Comparison of ENCODE assay signal across 8 mouse cellular contexts in genomic region chr12:26411841-26412450, GRCm38 (mm10). TPM values are rescaled to one million over a fixed set of nuclear protein-coding genes. Genes with fewer than 3 reads are reported as not detected.
DNase-seq lines count a peak whose midpoint lies in the region; ATAC-seq and TF ChIP-seq lines count a peak whose summit lies in the region.

No protein-coding gene starts in this region.

- no peak overlapping the region for H3K27ac ChIP-seq in heart, postnatal 0 days (ENCODE audit: low read depth)
- H3K27ac ChIP-seq in heart, embryonic 10.5 days, result no peak overlapping the region
- H3K27ac ChIP-seq in stomach, embryonic 16.5 days (ENCODE audit: low read length), result no peak overlapping the region
- H3K27ac ChIP-seq in stomach, postnatal 0 days (replicated peaks), result no peak overlapping the region
- no peak overlapping the region for H3K27ac ChIP-seq in limb, embryonic 13.5 days

- H3K9ac ChIP-seq in heart, postnatal 0 days (replicated peaks; ENCODE audit: low read depth, low read length), result no peak overlapping the region
- H3K9ac ChIP-seq in stomach, embryonic 16.5 days (ENCODE audit: low read length), result no peak overlapping the region
- H3K9ac ChIP-seq in stomach, postnatal 0 days (ENCODE audit: low read length), result no peak overlapping the region
- H3K9ac ChIP-seq in limb, embryonic 13.5 days, result peak overlapping the region; percentile 98

- no peak for ATAC-seq in heart, postnatal 0 days (ENCODE audit: insufficient read depth, low read depth)
- ATAC-seq in stomach, embryonic 16.5 days (ENCODE audit: insufficient read depth, low FRiP score), result no peak
- no peak for ATAC-seq in stomach, postnatal 0 days (ENCODE audit: low FRiP score, low TSS enrichment)
- no peak for ATAC-seq in limb, embryonic 13.5 days (ENCODE audit: low FRiP score, low read depth)

- no peak for TF ChIP-seq EP300 in heart, postnatal 0 days (IDR thresholded peaks at IDR 0.05; ENCODE audit: low read depth)
- TF ChIP-seq EP300 in stomach, postnatal 0 days (optimal IDR thresholded peaks at IDR 0.05), result no peak

- WGBS in heart, postnatal 0 days, result 35% methylated on average over 10 of the region's 10 CpGs
- WGBS in heart, embryonic 10.5 days, result 57% methylated on average over 10 of the region's 10 CpGs
- WGBS in stomach, embryonic 16.5 days, result 71% methylated on average over 10 of the region's 10 CpGs
- WGBS in stomach, postnatal 0 days, result 66% methylated on average over 10 of the region's 10 CpGs
- 60% methylated on average over 10 of the region's 10 CpGs for WGBS in limb, embryonic 13.5 days

- no peak overlapping the region for H3K4me3 ChIP-seq in heart, postnatal 0 days (ENCODE audit: low read depth, low read length)
- no peak overlapping the region for H3K4me3 ChIP-seq in heart, embryonic 10.5 days
- H3K4me3 ChIP-seq in stomach, embryonic 16.5 days (replicated peaks; ENCODE audit: low read length), result no peak overlapping the region; the same call in 1 of the 2 replicates
- H3K4me3 ChIP-seq in stomach, postnatal 0 days (ENCODE audit: low read depth, low read length), result no peak overlapping the region
- H3K4me3 ChIP-seq in limb, embryonic 13.5 days, result peak overlapping the region; percentile 88

- no peak for DNase-seq in heart, postnatal 0 days (ENCODE audit: low spot score)
- no peak for DNase-seq in heart, embryonic 10.5 days (ENCODE audit: low spot score)
- DNase-seq in stomach, postnatal 0 days (ENCODE audit: low spot score), result no peak
- DNase-seq in MN1 (ENCODE audit: low spot score), result no peak
- no peak for DNase-seq in cerebellum, adult 11 months
- DNase-seq in spleen, postnatal 10 days (ENCODE audit: low spot score in 2 of 2), result no peak

- H3K27me3 ChIP-seq in heart, postnatal 0 days (ENCODE audit: control insufficient read depth, insufficient read depth, low read length), result peaks cover 12% of the 10 kb centered on the region; the same call in 1 of the 2 replicates
- peaks cover 4% of the 10 kb centered on the region; the same call in 1 of the 2 replicates for H3K27me3 ChIP-seq in heart, embryonic 10.5 days (ENCODE audit: insufficient read depth, poor library complexity, severe bottlenecking)
- H3K27me3 ChIP-seq in stomach, embryonic 16.5 days (ENCODE audit: control insufficient read depth, insufficient read depth, low read length), result no peaks in the 10 kb centered on the region
- H3K27me3 ChIP-seq in stomach, postnatal 0 days (ENCODE audit: control insufficient read depth, insufficient read depth, low read length), result no peaks in the 10 kb centered on the region
- no peaks in the 10 kb centered on the region for H3K27me3 ChIP-seq in limb, embryonic 13.5 days

- TF ChIP-seq CTCF in heart, postnatal 0 days (IDR thresholded peaks at IDR 0.05; ENCODE audit: low read depth), result no peak
- TF ChIP-seq CTCF in stomach, postnatal 0 days (IDR thresholded peaks at IDR 0.05; ENCODE audit: low read depth), result no peak

- peak overlapping the region; percentile 68; the same call in 1 of the 2 replicates for H3K4me2 ChIP-seq in heart, postnatal 0 days (ENCODE audit: low read depth, low read length)
- H3K4me2 ChIP-seq in stomach, embryonic 16.5 days (ENCODE audit: low read depth, low read length), result peak overlapping the region; percentile 79; the same call in 1 of the 2 replicates
- no peak overlapping the region for H3K4me2 ChIP-seq in stomach, postnatal 0 days (replicated peaks; ENCODE audit: low read depth)
- peak overlapping the region; percentile 81 for H3K4me2 ChIP-seq in limb, embryonic 13.5 days (replicated peaks)

- no peaks in the 10 kb centered on the region for H3K36me3 ChIP-seq in heart, postnatal 0 days (replicated peaks; ENCODE audit: control insufficient read depth, insufficient read depth, low read length)
- H3K36me3 ChIP-seq in heart, embryonic 10.5 days, result no peaks in the 10 kb centered on the region
- H3K36me3 ChIP-seq in stomach, embryonic 16.5 days (ENCODE audit: control insufficient read depth, insufficient read depth, low read length), result no peaks in the 10 kb centered on the region
- no peaks in the 10 kb centered on the region for H3K36me3 ChIP-seq in stomach, postnatal 0 days (ENCODE audit: control insufficient read depth, insufficient read depth, low read length)
- peaks cover 23% of the 10 kb centered on the region for H3K36me3 ChIP-seq in limb, embryonic 13.5 days

- H3K4me1 ChIP-seq in heart, postnatal 0 days (ENCODE audit: control insufficient read depth, insufficient read depth), result peaks cover 19% of the 10 kb centered on the region; the same call in 1 of the 2 replicates
- H3K4me1 ChIP-seq in heart, embryonic 10.5 days, result peaks cover 47% of the 10 kb centered on the region
- H3K4me1 ChIP-seq in stomach, embryonic 16.5 days (ENCODE audit: control insufficient read depth, insufficient read depth, low read length), result peaks cover 10% of the 10 kb centered on the region; the same call in 1 of the 2 replicates
- H3K4me1 ChIP-seq in stomach, postnatal 0 days (replicated peaks; ENCODE audit: control insufficient read depth, insufficient read depth), result 0 out of 2 replicates have a peak, but pooled peaks cover 3% of the 10 kb centered on the region
- H3K4me1 ChIP-seq in limb, embryonic 13.5 days, result peaks cover 80% of the 10 kb centered on the region

- H3K9me3 ChIP-seq in heart, postnatal 0 days (replicated peaks; ENCODE audit: control insufficient read depth, low read length), result no peaks in the 10 kb centered on the region
- no peaks in the 10 kb centered on the region for H3K9me3 ChIP-seq in heart, embryonic 10.5 days
- H3K9me3 ChIP-seq in stomach, embryonic 16.5 days (replicated peaks; ENCODE audit: control insufficient read depth, low read length), result no peaks in the 10 kb centered on the region
- H3K9me3 ChIP-seq in stomach, postnatal 0 days (ENCODE audit: control insufficient read depth, low read length), result no peaks in the 10 kb centered on the region
- H3K9me3 ChIP-seq in limb, embryonic 13.5 days, result no peaks in the 10 kb centered on the region

RNA-seq across cellular contexts. Expression of gene Rnf144a, which starts 3.1 kb away (rescaled TPM):
- total RNA-seq in heart, postnatal 0 days (2014; rRNA removed; ENCODE audit: low replicate concordance), result 6.8 and 8.5 TPM in 2 replicates
- polyA plus RNA-seq in heart, postnatal 0 days (2015; fragmentation: Nextera tagmentation; extraction: Ambion mirVana), result 9.1 and 9.4 TPM in 2 replicates
- polyA plus RNA-seq in heart, embryonic 10.5 days (2016; fragmentation: Nextera tagmentation; extraction: Ambion mirVana), result 9.7 and 17.8 TPM in 2 replicates
- 18.3 and 19.6 TPM in 2 replicates for polyA plus RNA-seq in stomach, embryonic 16.5 days (2015; fragmentation: Nextera tagmentation; extraction: Ambion mirVana)
- 5.0 and 5.9 TPM in 2 replicates for polyA plus RNA-seq in stomach, postnatal 0 days (2015; fragmentation: Nextera tagmentation; extraction: Ambion mirVana)
- polyA plus RNA-seq in limb, embryonic 13.5 days (2015; fragmentation: Nextera tagmentation; extraction: Ambion mirVana), result 49.9 and 60.6 TPM in 2 replicates

RNA-seq across cellular contexts. Expression of gene Rsad2, which starts 44.3 kb away (rescaled TPM):
- total RNA-seq in heart, postnatal 0 days (2014; rRNA removed; ENCODE audit: low replicate concordance), result 4.3 and 7.1 TPM in 2 replicates
- 3.0 and 4.8 TPM in 2 replicates for polyA plus RNA-seq in heart, postnatal 0 days (2015; fragmentation: Nextera tagmentation; extraction: Ambion mirVana)
- polyA plus RNA-seq in heart, embryonic 10.5 days (2016; fragmentation: Nextera tagmentation; extraction: Ambion mirVana), result 0.25 and 0.60 TPM in 2 replicates
- polyA plus RNA-seq in stomach, embryonic 16.5 days (2015; fragmentation: Nextera tagmentation; extraction: Ambion mirVana), result 1.2 and 1.4 TPM in 2 replicates
- polyA plus RNA-seq in stomach, postnatal 0 days (2015; fragmentation: Nextera tagmentation; extraction: Ambion mirVana), result 0.89 and 1.2 TPM in 2 replicates
- polyA plus RNA-seq in limb, embryonic 13.5 days (2015; fragmentation: Nextera tagmentation; extraction: Ambion mirVana), result 1.3 and 1.4 TPM in 2 replicates

RNA-seq across cellular contexts. Expression of gene Cmpk2, which starts 57.1 kb away (rescaled TPM):
- 7.8 and 13.6 TPM in 2 replicates for total RNA-seq in heart, postnatal 0 days (2014; rRNA removed; ENCODE audit: low replicate concordance)
- 3.3 and 5.5 TPM in 2 replicates for polyA plus RNA-seq in heart, postnatal 0 days (2015; fragmentation: Nextera tagmentation; extraction: Ambion mirVana)
- 3.0 and 4.6 TPM in 2 replicates for polyA plus RNA-seq in heart, embryonic 10.5 days (2016; fragmentation: Nextera tagmentation; extraction: Ambion mirVana)
- polyA plus RNA-seq in stomach, embryonic 16.5 days (2015; fragmentation: Nextera tagmentation; extraction: Ambion mirVana), result 4.4 and 5.9 TPM in 2 replicates
- polyA plus RNA-seq in stomach, postnatal 0 days (2015; fragmentation: Nextera tagmentation; extraction: Ambion mirVana), result 2.9 and 4.3 TPM in 2 replicates
- polyA plus RNA-seq in limb, embryonic 13.5 days (2015; fragmentation: Nextera tagmentation; extraction: Ambion mirVana), result 7.2 and 8.5 TPM in 2 replicates
